Mouse (Mus musculus) lung, postnatal 0 days (tissue): ENCODE data around the gene Selenom.

Experiments
- CTCF ChIP-seq: IDR thresholded peaks from 2 replicates; pipeline ENCODE4 v1.5.1; 2016; ENCODE audit warnings: antibody characterized with exemption, mild to moderate bottlenecking
- EP300 ChIP-seq: IDR thresholded peaks from 2 replicates; pipeline ENCODE4 v1.6.1; 2016; ENCODE audit warnings: antibody characterized with exemption, mild to moderate bottlenecking, control low read depth

- TF ChIP-seq CTCF (peak; percentile 30), EP300 (no peak)
Measured at GRCm38 (mm10) chr11:3537711-3538110, 23.2 kb downstream of the Selenom start.
